Mouse (Mus musculus): ENCODE data around the gene Hoxc12.

- no peak for TF ChIP-seq CTCF (IDR thresholded peaks at IDR 0.05; ENCODE audit: borderline replicate concordance, insufficient read depth, low read length)
- no peak for TF ChIP-seq POLR2A (IDR thresholded peaks at IDR 0.05; ENCODE audit: low read depth, low read length)
Observed at GRCm38 (mm10) chr15:102972254-102972653, 35.7 kb downstream of the Hoxc12 start.
